Mouse (Mus musculus): ENCODE measurements at regions not wholly inside any gene's neighbourhood (a gene's known extent, or its start where the extent isn't known, plus 50 kb on each side); places are given as distances from the start of the nearest gene placed in this dataset.
"Not testable (repeated sequence)": the region's sequence is repeated elsewhere in the genome, so short reads cannot be mapped to it uniquely, and the experiment has no call there.

- no peak for DNase-seq (ENCODE audit: low spot score in 2 of 2)
Observed at GRCm38 (mm10) chr6:24384193-24384888, 130.5 kb downstream of the Iqub start.

- DNase-seq (ENCODE audit: low spot score in 2 of 2): no peak
Observed at GRCm38 (mm10) chr6:24379859-24380258, 135.0 kb downstream of the Iqub start.

DNA sequence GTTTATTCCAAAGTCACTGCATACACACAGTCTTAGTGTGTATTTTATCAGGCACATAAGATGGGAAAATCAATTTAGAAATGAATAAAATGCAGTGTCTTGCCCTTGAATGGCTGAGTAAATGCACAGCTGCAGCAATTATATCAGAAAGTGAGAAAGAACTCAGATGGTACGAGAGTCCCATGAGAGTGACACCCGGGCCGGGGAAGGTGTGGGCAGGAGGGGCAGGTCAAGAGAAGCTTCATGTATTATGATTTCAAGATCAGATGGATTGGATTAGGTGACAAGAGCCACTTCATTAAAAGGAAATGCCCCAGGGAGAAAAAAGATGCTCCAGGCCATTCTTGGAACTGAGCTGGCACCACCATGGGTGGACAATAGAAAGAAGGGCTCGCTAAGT lies 138.1 kb downstream of the Iqub start:
- no peak for DNase-seq (ENCODE audit: low spot score in 2 of 2)

- no peak for DNase-seq (ENCODE audit: low spot score in 2 of 2)
Observed at GRCm38 (mm10) chr6:24373161-24373560, 141.7 kb downstream of the Iqub start.

DNA sequence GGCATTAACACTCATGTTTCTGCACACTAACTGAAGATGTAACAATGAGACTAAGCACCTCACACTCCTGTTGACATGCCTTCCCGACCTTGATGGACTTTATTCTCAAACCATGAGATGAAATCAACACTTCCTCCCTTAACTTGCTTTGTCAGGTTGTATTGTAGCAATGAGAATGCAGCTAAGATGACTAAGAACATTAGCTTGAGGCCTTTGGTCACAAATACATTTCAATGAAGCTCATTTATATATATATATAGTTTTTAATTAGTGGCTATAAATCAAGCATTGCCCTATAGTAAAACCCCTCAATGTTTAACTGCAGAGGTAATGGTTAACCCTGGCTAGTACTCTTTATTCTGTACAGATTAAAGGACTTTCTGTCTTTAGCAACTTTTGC lies 143.2 kb downstream of the Iqub start:
- no peak for DNase-seq (ENCODE audit: low spot score in 2 of 2)

GRCm38 (mm10) chr6:24350882-24351281 lies 164.0 kb downstream of the Iqub start:
- peak in 1 of 2 experiments; percentile 12 for DNase-seq (ENCODE audit: low spot score in 2 of 2)

DNA sequence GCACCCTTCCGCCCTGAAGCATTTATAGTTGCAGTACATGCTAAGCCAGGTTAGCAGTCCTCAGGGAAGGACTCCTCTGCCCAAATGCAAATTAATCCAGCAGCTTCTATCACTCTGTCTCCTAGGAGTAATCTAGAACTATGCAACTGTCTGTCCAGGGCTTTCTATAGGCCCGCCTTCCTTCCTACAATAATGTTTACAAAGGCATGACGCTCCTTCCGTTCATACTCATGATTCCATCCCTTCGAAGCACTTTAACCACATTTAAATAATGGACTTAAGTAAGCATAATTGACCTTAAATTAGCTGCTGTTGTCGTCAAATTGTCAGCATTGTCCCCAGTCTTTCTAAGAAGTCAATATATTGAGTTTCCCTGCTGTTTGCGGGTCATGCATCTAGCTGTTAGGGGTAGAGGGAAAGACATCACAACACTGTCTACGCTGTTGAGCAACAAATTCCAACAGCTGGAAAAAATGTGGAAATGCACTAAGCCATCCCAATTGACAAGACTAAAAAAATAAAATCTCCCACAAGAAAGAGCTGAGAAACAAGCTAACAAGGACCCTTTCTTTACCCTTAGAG lies 166.3 kb downstream of the Iqub start:
- no peak for DNase-seq (ENCODE audit: low spot score in 2 of 2)

- no peak for DNase-seq (ENCODE audit: low spot score in 2 of 2)
Observed at GRCm38 (mm10) chr6:24347745-24348480, 167.0 kb downstream of the Iqub start.

DNA sequence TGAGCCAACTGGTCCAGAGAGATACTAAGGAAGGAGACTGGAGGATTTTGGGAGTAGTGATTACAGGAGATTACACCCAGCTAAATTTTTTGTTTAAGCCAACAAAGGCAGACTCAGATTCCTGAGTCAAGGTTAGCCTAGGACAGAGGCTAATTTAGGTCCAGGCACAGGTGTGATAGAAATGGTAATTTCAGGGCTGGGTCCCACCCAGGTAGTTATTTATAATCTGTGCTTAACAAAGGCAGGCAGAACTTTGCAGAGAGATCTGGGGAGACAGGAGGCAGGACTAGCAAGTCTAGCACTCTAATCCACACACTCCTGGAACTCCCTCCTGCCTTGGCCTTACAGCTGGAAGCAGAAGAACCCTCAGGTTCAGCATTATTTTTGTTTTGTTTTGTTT lies 172.4 kb downstream of the Iqub start:
- DNase-seq (ENCODE audit: low spot score in 2 of 2): no peak

DNA sequence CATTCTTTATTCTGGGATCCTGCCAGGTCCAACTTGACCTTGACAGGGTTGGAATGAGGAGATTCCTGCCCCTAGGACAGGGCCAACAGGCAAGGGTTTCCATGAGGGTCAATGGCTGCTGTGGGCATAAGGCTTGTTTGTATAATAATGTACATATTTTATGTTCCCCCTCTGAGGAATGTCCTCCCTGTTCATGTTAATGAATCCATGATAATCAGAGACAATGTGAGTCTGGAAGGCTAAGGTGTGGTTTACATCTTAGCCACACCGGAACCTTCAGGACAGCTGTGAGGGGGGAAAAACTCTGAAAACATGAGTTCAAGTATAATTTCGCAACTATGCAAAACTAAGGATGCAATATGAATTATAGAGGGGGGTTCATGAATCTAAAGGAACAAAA lies 172.8 kb downstream of the Iqub start:
- DNase-seq (ENCODE audit: low spot score in 2 of 2): no peak

DNA sequence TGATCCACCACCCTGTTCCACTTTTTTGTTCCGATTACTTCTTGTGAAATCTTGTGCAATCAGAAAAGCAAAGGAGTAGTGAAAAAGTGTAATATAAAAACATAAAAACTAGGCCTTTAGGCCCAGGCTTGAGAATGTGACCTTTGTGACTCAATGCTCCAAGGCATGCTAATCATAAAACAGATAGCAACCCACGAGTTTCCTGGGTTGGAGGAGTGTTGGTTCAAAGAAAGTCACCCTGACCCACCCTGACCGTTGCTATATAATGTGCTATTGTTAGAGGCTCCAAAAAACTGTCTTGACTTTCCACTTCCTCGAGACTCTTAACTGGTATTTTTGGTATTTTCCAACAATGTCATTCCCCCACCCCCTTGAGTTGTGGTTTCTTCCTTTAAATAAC lies 172.2 kb upstream of the Slc13a1 start:
- DNase-seq (ENCODE audit: low spot score in 2 of 2): not testable (repeated sequence)

DNA sequence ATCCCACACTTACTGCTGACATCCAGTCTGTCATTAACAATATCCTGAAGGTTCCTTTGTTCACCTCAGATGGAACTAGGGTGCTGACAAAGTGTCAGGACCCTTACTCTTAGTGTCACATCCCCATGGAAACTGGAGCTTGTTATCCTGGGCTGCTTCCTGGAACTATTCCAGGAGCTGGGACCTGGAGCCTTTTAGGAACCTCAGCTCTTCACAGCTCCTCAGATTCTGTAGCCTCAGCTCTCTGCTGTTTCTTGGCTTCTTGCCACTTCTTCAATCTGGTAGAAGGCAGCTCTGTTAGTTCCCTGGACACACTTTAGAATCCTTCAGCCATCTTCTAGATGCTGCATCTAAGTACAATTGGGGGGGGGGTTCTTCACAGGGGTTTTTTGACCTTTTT lies 157.3 kb upstream of the Slc13a1 start:
- no peak for DNase-seq (ENCODE audit: low spot score in 2 of 2)

DNA sequence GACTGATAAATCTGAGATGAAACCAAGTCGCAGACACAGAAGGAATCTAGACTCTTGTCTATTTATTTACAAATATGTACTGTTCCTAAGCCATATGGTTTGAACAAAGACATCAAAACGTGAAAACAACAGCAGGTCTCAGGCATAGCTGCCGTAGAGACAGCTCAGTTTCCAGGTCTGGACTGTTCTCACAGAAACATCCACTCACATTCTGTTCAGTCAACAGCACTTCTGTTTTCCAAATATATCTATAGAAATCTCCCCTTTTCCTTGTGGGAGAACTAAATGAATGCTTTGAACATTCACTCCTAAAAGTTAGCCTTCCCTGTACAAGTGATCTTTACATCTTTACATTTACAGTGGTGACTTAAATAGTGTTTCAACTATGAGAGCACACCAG lies 156.8 kb upstream of the Slc13a1 start:
- DNase-seq (ENCODE audit: low spot score in 2 of 2): no peak

- no peak for DNase-seq (ENCODE audit: low spot score in 2 of 2)
Observed at GRCm38 (mm10) chr6:24322371-24322770, 154.5 kb upstream of the Slc13a1 start.

DNA sequence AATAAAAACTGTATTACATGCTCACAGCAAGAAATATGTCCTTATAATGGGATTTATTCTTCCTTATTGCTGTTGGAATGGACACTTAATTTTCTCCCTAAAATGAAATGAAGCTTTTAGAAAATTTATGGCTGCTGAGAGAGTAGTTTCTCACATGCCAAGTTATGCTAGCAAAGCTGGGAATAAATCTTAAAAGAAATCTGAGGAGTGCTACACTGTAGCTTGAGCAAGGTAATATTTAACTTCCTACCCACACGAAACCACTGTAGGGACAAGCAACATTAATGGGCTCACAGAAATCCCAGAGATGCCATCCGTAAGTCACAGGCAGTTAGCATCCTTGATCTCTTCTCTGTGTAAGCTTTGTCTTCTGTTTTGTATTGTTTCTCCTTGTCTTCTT lies 151.0 kb upstream of the Slc13a1 start:
- no peak for DNase-seq (ENCODE audit: low spot score in 2 of 2)

DNA sequence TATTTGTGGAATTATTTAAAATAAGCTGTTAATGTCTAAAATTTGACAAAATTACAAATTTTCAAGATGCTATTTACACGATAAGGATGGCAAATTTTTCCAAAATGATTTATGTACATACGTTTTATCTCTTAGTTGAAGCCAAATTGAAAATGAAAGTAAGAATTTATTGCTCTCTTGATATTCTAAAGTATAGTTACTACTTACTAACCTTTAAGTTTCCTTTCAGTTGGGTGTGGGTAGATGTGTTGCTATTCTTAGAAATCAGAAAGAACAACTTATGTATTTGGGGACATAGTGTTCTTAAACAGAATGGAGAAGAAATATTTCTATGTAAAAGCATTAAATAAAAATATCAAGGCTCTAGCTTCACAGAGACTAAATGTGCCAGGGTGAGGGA lies 142.8 kb upstream of the Slc13a1 start:
- no peak for DNase-seq (ENCODE audit: low spot score in 2 of 2)

GRCm38 (mm10) chr6:24309810-24310209 lies 141.9 kb upstream of the Slc13a1 start:
- no peak for DNase-seq (ENCODE audit: low spot score in 2 of 2)

DNA sequence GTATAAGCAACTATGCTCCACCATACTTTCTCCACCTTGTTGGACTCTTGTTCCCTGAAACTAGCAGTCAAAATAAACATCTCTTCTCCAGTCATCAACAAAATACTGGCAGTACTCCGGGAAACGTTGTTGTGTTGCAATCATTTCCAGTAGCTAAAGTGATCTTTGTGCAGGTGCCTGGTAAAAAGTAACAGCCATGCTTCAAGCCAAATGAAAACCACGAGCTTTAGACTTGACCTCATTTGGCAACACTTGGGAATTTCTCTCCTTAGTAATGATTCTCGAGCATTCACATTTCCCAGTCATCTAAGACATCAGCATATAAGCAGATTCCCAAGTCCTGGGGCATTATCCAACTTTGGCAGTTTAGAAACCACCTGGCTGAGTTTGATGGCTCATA lies 133.8 kb upstream of the Slc13a1 start:
- no peak for DNase-seq (ENCODE audit: low spot score in 2 of 2)

DNA sequence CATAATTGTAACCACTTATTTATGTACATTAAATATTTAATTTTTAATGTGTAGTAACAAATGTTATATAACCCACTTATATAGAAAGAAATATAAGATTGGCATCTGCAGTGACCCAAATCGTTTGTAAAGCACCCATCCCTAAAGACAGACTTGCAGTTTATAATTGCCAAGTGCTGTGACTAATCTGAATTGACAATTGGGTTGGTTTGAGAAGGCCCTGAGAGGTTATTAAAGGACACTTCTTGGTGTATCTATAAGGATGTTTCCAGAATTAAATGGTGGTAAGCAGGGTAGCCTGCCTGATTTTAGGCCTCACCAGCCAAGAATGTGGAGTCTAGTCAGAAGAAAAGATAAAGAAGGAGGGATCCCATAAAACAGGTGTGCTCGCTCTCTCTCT lies 133.3 kb upstream of the Slc13a1 start:
- no peak for DNase-seq (ENCODE audit: low spot score in 2 of 2)

DNA sequence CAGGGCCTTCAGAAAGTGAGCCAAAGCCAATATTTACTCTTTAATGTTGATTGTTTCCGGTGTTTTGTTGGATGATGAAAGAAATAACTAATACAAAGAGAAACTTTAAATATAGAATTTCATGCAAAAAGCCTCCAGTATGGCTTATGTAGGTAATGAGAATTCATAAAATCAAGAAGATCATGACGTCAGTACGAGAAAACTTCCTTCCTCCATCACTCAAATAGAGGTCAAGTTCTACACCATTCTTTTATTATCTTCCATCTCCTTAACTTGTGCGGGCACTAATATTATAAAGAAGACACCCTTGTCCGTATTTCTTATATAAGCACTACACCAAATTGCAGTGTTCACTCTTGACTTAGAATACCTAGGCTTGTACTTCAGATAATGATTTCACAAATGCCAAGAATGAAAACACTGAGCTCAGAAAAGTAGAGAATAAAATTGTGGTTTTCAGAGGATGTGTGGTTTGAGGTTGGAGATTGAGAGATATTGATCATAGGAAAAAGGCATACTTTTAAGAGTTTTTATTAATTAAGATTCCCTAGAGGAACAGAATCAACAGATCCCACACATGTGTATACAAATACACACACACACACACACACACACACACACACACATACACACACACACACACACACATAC lies 130.8 kb upstream of the Slc13a1 start:
- no peak for DNase-seq (ENCODE audit: low spot score in 2 of 2)

DNA sequence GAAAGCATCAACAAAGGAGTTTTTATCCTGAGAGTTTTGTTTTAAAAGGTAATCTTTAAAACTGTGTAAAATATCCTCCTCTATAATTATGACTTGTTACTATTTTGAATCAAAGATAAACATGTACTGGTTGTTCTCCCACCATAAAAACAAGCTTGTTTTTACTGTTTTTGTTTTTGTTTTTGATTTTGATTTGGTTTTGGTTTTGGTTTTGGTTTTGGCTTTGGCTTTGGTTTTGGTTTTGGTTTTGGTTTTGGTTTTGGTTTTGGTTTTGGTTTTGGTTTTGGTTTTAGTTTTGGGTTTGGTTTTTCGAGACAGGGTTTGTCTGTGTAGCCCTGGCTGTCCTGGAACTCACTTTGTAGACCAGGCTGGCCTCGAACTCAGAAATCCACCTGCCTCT lies 120.9 kb upstream of the Slc13a1 start:
- not testable (repeated sequence) for DNase-seq (ENCODE audit: low spot score in 2 of 2)

DNA sequence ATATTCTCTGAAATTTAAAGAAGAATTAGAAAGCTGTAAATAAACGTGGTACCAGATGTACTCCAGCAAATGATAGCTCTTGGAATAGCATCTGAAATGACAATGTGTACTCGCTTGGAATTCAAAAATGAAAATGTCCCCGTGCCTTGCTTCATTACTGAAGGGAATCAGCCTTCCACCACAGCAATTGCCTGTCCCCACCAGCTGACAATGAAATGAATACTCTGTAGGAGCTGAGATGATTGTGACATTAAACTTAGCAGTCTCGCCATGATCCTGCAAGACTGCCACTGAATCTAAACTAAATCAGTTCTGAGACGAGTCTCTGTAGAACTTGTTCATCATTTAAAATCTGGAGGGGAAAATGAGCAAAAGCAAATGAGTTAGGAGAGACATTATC lies 104.9 kb upstream of the Slc13a1 start:
- no peak for DNase-seq (ENCODE audit: low spot score in 2 of 2)

GRCm38 (mm10) chr6:24269633-24270032 lies 101.7 kb upstream of the Slc13a1 start:
- no peak for DNase-seq (ENCODE audit: low spot score in 2 of 2)

Data from frontal cortex, postnatal 25 days (tissue).